In genomic region chr14:30716051-30716952, GRCm38 (mm10) we compare ENCODE assay signal across 8 mouse cellular contexts. TPM values are rescaled to one million over a fixed set of nuclear protein-coding genes. Genes with fewer than 3 reads are reported as not detected.
DNase-seq lines count a peak whose midpoint lies in the region; ATAC-seq and TF ChIP-seq lines count a peak whose summit lies in the region.

No protein-coding gene starts in this region.

- no peaks in the 10 kb centered on the region for H3K9me3 ChIP-seq in embryonic facial prominence, embryonic 13.5 days
- H3K9me3 ChIP-seq in liver, embryonic 13.5 days (replicated peaks), result no peaks in the 10 kb centered on the region
- no peaks in the 10 kb centered on the region for H3K9me3 ChIP-seq in stomach, embryonic 16.5 days (replicated peaks; ENCODE audit: control insufficient read depth, low read length)

- WGBS in embryonic facial prominence, embryonic 13.5 days, result 0% methylated on average over 71 of the region's 106 CpGs
- 4% methylated on average over 86 of the region's 106 CpGs for WGBS in kidney, adult 2 months
- under 1% methylated on average over 98 of the region's 106 CpGs for WGBS in liver, embryonic 13.5 days (ENCODE audit: insufficient replicate concordance)
- under 1% methylated on average over 82 of the region's 106 CpGs for WGBS in stomach, embryonic 16.5 days

- H3K36me3 ChIP-seq in embryonic facial prominence, embryonic 13.5 days, result no peaks in the 10 kb centered on the region
- no peaks in the 10 kb centered on the region for H3K36me3 ChIP-seq in kidney, adult 2 months (ENCODE audit: control insufficient read depth, insufficient read depth, low read length)
- H3K36me3 ChIP-seq in liver, embryonic 13.5 days, result no peaks in the 10 kb centered on the region
- H3K36me3 ChIP-seq in myocyte (ENCODE audit: control insufficient read depth, insufficient read depth), result no peaks in the 10 kb centered on the region
- H3K36me3 ChIP-seq in stomach, embryonic 16.5 days (ENCODE audit: control insufficient read depth, insufficient read depth, low read length), result no peaks in the 10 kb centered on the region

- DNase-seq in CD4-positive helper T cell, adult 2 months (ENCODE audit: low read depth, low spot score), result peak; percentile 61
- peak; percentile 45 for DNase-seq in adrenal gland, adult 8-10 months
- DNase-seq in heart, adult 8-10 months (ENCODE audit: low spot score), result peak; percentile 33
- peak; percentile 71 for DNase-seq in kidney, adult 2 months
- peak; percentile 61 for DNase-seq in liver, embryonic 13.5 days

- peak overlapping the region; percentile 81 for H3K4me2 ChIP-seq in embryonic facial prominence, embryonic 13.5 days
- peak overlapping the region; percentile 98 for H3K4me2 ChIP-seq in liver, embryonic 13.5 days
- H3K4me2 ChIP-seq in myocyte (ENCODE audit: low read depth), result peak overlapping the region; percentile 93
- peak overlapping the region; percentile 89 for H3K4me2 ChIP-seq in stomach, embryonic 16.5 days (ENCODE audit: low read depth, low read length)

- H3ac ChIP-seq in myocyte (ENCODE audit: control insufficient read depth, insufficient read length), result peak overlapping the region; percentile 97

- peaks cover 5% of the 10 kb centered on the region for H3K79me2 ChIP-seq in myocyte (ENCODE audit: control insufficient read depth, insufficient read depth)

- ATAC-seq in embryonic facial prominence, embryonic 13.5 days (ENCODE audit: insufficient number of reproducible peaks, insufficient read depth, low FRiP score, low TSS enrichment, low read depth), result peak; percentile 52; the same call in 1 of the 2 replicates
- peak; percentile 66 for ATAC-seq in liver, embryonic 13.5 days (ENCODE audit: low read depth)
- peak; percentile 64 for ATAC-seq in stomach, embryonic 16.5 days (ENCODE audit: insufficient read depth, low FRiP score)

- TF ChIP-seq POLR2A in kidney, adult 2 months (IDR thresholded peaks at IDR 0.05; ENCODE audit: low read depth, low read length), result no peak
- peak; percentile 50 for TF ChIP-seq POLR2A in myocyte (IDR thresholded peaks at IDR 0.05; ENCODE audit: insufficient read length, low read depth)

- no peak for TF ChIP-seq CTCF in kidney, adult 2 months (conservative IDR thresholded peaks at IDR 0.05; ENCODE audit: insufficient read depth, insufficient read length, low read depth, low read length)

- H3K4me1 ChIP-seq in embryonic facial prominence, embryonic 13.5 days, result peaks cover 11% of the 10 kb centered on the region
- H3K4me1 ChIP-seq in kidney, adult 2 months (ENCODE audit: control insufficient read depth, insufficient read depth, low read length), result peaks cover 9% of the 10 kb centered on the region; the same call in 1 of the 2 replicates
- peaks cover 41% of the 10 kb centered on the region for H3K4me1 ChIP-seq in liver, embryonic 13.5 days (replicated peaks)
- peaks cover 8% of the 10 kb centered on the region for H3K4me1 ChIP-seq in stomach, embryonic 16.5 days (ENCODE audit: control insufficient read depth, insufficient read depth, low read length)

- H3K27ac ChIP-seq in embryonic facial prominence, embryonic 13.5 days, result peak overlapping the region; percentile 91
- H3K27ac ChIP-seq in kidney, adult 2 months (ENCODE audit: insufficient read depth, low read depth, low read length), result peak overlapping the region; percentile 15; the same call in 1 of the 2 replicates
- peak overlapping the region; percentile 83 for H3K27ac ChIP-seq in liver, embryonic 13.5 days
- peak overlapping the region; percentile 81 for H3K27ac ChIP-seq in stomach, embryonic 16.5 days (ENCODE audit: low read length)

- peak overlapping the region; percentile 87 for H3K4me3 ChIP-seq in embryonic facial prominence, embryonic 13.5 days
- H3K4me3 ChIP-seq in kidney, adult 2 months (ENCODE audit: insufficient read depth, low read depth, low read length), result peak overlapping the region; percentile 67
- peak overlapping the region; percentile 92 for H3K4me3 ChIP-seq in liver, embryonic 13.5 days (replicated peaks)
- H3K4me3 ChIP-seq in myocyte, result peak overlapping the region; percentile 52
- peak overlapping the region; percentile 91 for H3K4me3 ChIP-seq in stomach, embryonic 16.5 days (replicated peaks; ENCODE audit: low read length)

- peak overlapping the region; percentile 90 for H3K9ac ChIP-seq in embryonic facial prominence, embryonic 13.5 days
- H3K9ac ChIP-seq in liver, embryonic 13.5 days, result peak overlapping the region; percentile 93
- H3K9ac ChIP-seq in stomach, embryonic 16.5 days (ENCODE audit: low read length), result peak overlapping the region; percentile 91

- peaks cover 15% of the 10 kb centered on the region for H3K27me3 ChIP-seq in embryonic facial prominence, embryonic 13.5 days
- no peaks in the 10 kb centered on the region for H3K27me3 ChIP-seq in kidney, adult 2 months (replicated peaks; ENCODE audit: control insufficient read depth, insufficient read depth, low read length)
- H3K27me3 ChIP-seq in liver, embryonic 13.5 days, result peaks cover 11% of the 10 kb centered on the region
- H3K27me3 ChIP-seq in myocyte (ENCODE audit: control insufficient read depth, insufficient read depth, insufficient read length), result no peaks in the 10 kb centered on the region
- H3K27me3 ChIP-seq in stomach, embryonic 16.5 days (ENCODE audit: control insufficient read depth, insufficient read depth, low read length), result peaks cover 8% of the 10 kb centered on the region

TF ChIP-seq in myocyte, 11 proteins besides CTCF, POLR2A, EP300 and RAD21:
- TF ChIP-seq SRF (IDR thresholded peaks at IDR 0.05; ENCODE audit: control insufficient read depth, insufficient read length, low read depth) (no peak), POLR2AphosphoS2 (IDR thresholded peaks at IDR 0.05; ENCODE audit: insufficient read length, low read depth) (no peak), USF1 (IDR thresholded peaks at IDR 0.05; ENCODE audit: low read depth) (no peak), CEBPB (IDR thresholded peaks at IDR 0.05; ENCODE audit: insufficient read depth, poor library complexity, severe bottlenecking) (no peak), E2F4 (IDR thresholded peaks at IDR 0.05; ENCODE audit: insufficient read depth) (no peak), MYOD1 (IDR thresholded peaks at IDR 0.05; ENCODE audit: control insufficient read depth in 1 of 3, insufficient read length in 2 of 3, low read depth in 2 of 3) (no peak), MYOG (IDR thresholded peaks at IDR 0.05; ENCODE audit: control insufficient read depth in 1 of 3, insufficient read depth in 1 of 3, insufficient read length in 2 of 3, low read depth in 2 of 3) (no peak), TCF3 (IDR thresholded peaks at IDR 0.05; ENCODE audit: insufficient read length, low read depth) (no peak), REST (IDR thresholded peaks at IDR 0.05; ENCODE audit: insufficient read depth, insufficient read length) (no peak), TCF12 (IDR thresholded peaks at IDR 0.05; ENCODE audit: insufficient read depth, poor library complexity, severe bottlenecking) (no peak), MAX (IDR thresholded peaks at IDR 0.05; ENCODE audit: low read depth) (no peak)

RNA-seq across cellular contexts. Expression of gene Sfmbt1, which starts 1.7 kb away (rescaled TPM):
- total RNA-seq in adrenal gland, adult 8-10 months (2022), result 10 to 100 TPM; 26.7 to 31.3 (median 30.3) TPM
- polyA plus RNA-seq in embryonic facial prominence, embryonic 13.5 days (2015; fragmentation: Nextera tagmentation; extraction: Ambion mirVana), result 14.7 and 17.6 TPM in 2 replicates
- total RNA-seq in heart, adult 8-10 months (2022), result 10 to 100 TPM; 13.1 to 14.1 (median 13.3) TPM
- 2.2 and 3.3 TPM in 2 replicates for polyA plus RNA-seq in kidney, adult 2 months (2012; rRNA removed)
- 13.3 and 15.2 TPM in 2 replicates for polyA plus RNA-seq in liver, embryonic 13.5 days (2015; fragmentation: Nextera tagmentation; extraction: Ambion mirVana)
- polyA plus RNA-seq in myocyte (2012; fragmentation: generic; extraction: Trizol), result 2.8 TPM
- polyA plus RNA-seq in stomach, embryonic 16.5 days (2015; fragmentation: Nextera tagmentation; extraction: Ambion mirVana), result 9.6 and 10.2 TPM in 2 replicates

Comparison
In these comparisons a context has a peak if more than half of its experiments do, and no peak if none do; other contexts are left out.
1. Peak in every context shown above with its lines: DNase-seq, ATAC-seq, H3K4me3 ChIP-seq and H3K27ac ChIP-seq.
2. H3K27ac ChIP-seq: peak in every context shown above with its lines; median percentile 91 in embryonic facial prominence, embryonic 13.5 days; 83 in liver, embryonic 13.5 days; 81 in stomach, embryonic 16.5 days; 15 in kidney, adult 2 months.